Mouse (Mus musculus): ENCODE measurements around the gene Apbb2. TPM values are rescaled to one million over a fixed set of nuclear protein-coding genes. Genes with fewer than 3 reads are reported as not detected.

Apbb2 gene
- polyA plus RNA-seq, 1 experiment = 71.9 TPM

GRCm38 (mm10) chr5:66353876-66354275 is 264.7 kb downstream of the Apbb2 start:
- H3K27ac ChIP-seq (ENCODE audit: insufficient read depth, low read length) = no peak overlapping the region
- H3K4me3 ChIP-seq (ENCODE audit: insufficient read depth, low read length) = no peak overlapping the region
- H3K4me1 ChIP-seq (ENCODE audit: control insufficient read depth, insufficient read depth, low read length) = no peaks in the 10 kb centered on the region
- TF ChIP-seq CTCF (IDR thresholded peaks at IDR 0.05; ENCODE audit: borderline replicate concordance, insufficient read depth, low read length) = no peak
- no peak for TF ChIP-seq POLR2A (IDR thresholded peaks at IDR 0.05; ENCODE audit: low read depth, low read length)

- Histone ChIP-seq H3K27ac (ENCODE audit: insufficient read depth, low read length) (no peak overlapping the region), H3K4me3 (ENCODE audit: insufficient read depth, low read length) (no peak overlapping the region), H3K4me1 (ENCODE audit: control insufficient read depth, insufficient read depth, low read length) (no peaks in the 10 kb centered on the region)
- TF ChIP-seq CTCF (IDR thresholded peaks at IDR 0.05; ENCODE audit: borderline replicate concordance, insufficient read depth, low read length) (no peak), POLR2A (IDR thresholded peaks at IDR 0.05; ENCODE audit: low read depth, low read length) (no peak)
Observed at GRCm38 (mm10) chr5:66351836-66352390, 266.7 kb downstream of the Apbb2 start.

GRCm38 (mm10) chr5:66351064-66351463 is 267.5 kb downstream of the Apbb2 start:
- H3K27ac ChIP-seq (ENCODE audit: insufficient read depth, low read length) = no peak overlapping the region
- TF ChIP-seq POLR2A (IDR thresholded peaks at IDR 0.05; ENCODE audit: low read depth, low read length) (no peak), CTCF (IDR thresholded peaks at IDR 0.05; ENCODE audit: borderline replicate concordance, insufficient read depth, low read length) (no peak)

GRCm38 (mm10) chr5:66350611-66351010 is 268.0 kb downstream of the Apbb2 start:
- no peak overlapping the region for H3K4me3 ChIP-seq (ENCODE audit: insufficient read depth, low read length)
- H3K27ac ChIP-seq (ENCODE audit: insufficient read depth, low read length) = no peak overlapping the region
- TF ChIP-seq POLR2A (IDR thresholded peaks at IDR 0.05; ENCODE audit: low read depth, low read length) = no peak
- TF ChIP-seq CTCF (IDR thresholded peaks at IDR 0.05; ENCODE audit: borderline replicate concordance, insufficient read depth, low read length) = no peak
- no peaks in the 10 kb centered on the region for H3K4me1 ChIP-seq (ENCODE audit: control insufficient read depth, insufficient read depth, low read length)

More at GRCm38 (mm10) chr5:66351064-66351463, 267.5 kb downstream of the Apbb2 start:
- H3K4me3 ChIP-seq (ENCODE audit: insufficient read depth, low read length) = no peak overlapping the region
- no peaks in the 10 kb centered on the region for H3K4me1 ChIP-seq (ENCODE audit: control insufficient read depth, insufficient read depth, low read length)

GRCm38 (mm10) chr5:66348421-66348820 is 270.2 kb downstream of the Apbb2 start:
- Histone ChIP-seq H3K4me1 (ENCODE audit: control insufficient read depth, insufficient read depth, low read length) (peaks cover 4% of the 10 kb centered on the region), H3K4me3 (ENCODE audit: insufficient read depth, low read length) (no peak overlapping the region), H3K27ac (ENCODE audit: insufficient read depth, low read length) (no peak overlapping the region)
- TF ChIP-seq POLR2A (IDR thresholded peaks at IDR 0.05; ENCODE audit: low read depth, low read length) (no peak), CTCF (IDR thresholded peaks at IDR 0.05; ENCODE audit: borderline replicate concordance, insufficient read depth, low read length) (no peak)

- Histone ChIP-seq H3K27ac (ENCODE audit: insufficient read depth, low read length) (no peak overlapping the region), H3K4me3 (ENCODE audit: insufficient read depth, low read length) (no peak overlapping the region), H3K4me1 (ENCODE audit: control insufficient read depth, insufficient read depth, low read length) (peaks cover 4% of the 10 kb centered on the region)
- TF ChIP-seq POLR2A (IDR thresholded peaks at IDR 0.05; ENCODE audit: low read depth, low read length) (no peak), CTCF (IDR thresholded peaks at IDR 0.05; ENCODE audit: borderline replicate concordance, insufficient read depth, low read length) (no peak)
Observed at GRCm38 (mm10) chr5:66346756-66347155, 271.8 kb downstream of the Apbb2 start.

GRCm38 (mm10) chr5:66345140-66345539 is 273.4 kb downstream of the Apbb2 start:
- Histone ChIP-seq H3K4me3 (ENCODE audit: insufficient read depth, low read length) (no peak overlapping the region), H3K4me1 (ENCODE audit: control insufficient read depth, insufficient read depth, low read length) (peaks cover 4% of the 10 kb centered on the region), H3K27ac (ENCODE audit: insufficient read depth, low read length) (no peak overlapping the region)
- no peak for TF ChIP-seq CTCF (IDR thresholded peaks at IDR 0.05; ENCODE audit: borderline replicate concordance, insufficient read depth, low read length)
- TF ChIP-seq POLR2A (IDR thresholded peaks at IDR 0.05; ENCODE audit: low read depth, low read length) = no peak

- H3K4me3 ChIP-seq (ENCODE audit: insufficient read depth, low read length) = no peak overlapping the region
- H3K27ac ChIP-seq (ENCODE audit: insufficient read depth, low read length) = no peak overlapping the region
- H3K4me1 ChIP-seq (ENCODE audit: control insufficient read depth, insufficient read depth, low read length) = peaks cover 4% of the 10 kb centered on the region
- no peak for TF ChIP-seq CTCF (IDR thresholded peaks at IDR 0.05; ENCODE audit: borderline replicate concordance, insufficient read depth, low read length)
- TF ChIP-seq POLR2A (IDR thresholded peaks at IDR 0.05; ENCODE audit: low read depth, low read length) = no peak
Observed at GRCm38 (mm10) chr5:66344182-66344581, 274.4 kb downstream of the Apbb2 start.

- TF ChIP-seq CTCF (IDR thresholded peaks at IDR 0.05; ENCODE audit: borderline replicate concordance, insufficient read depth, low read length) (no peak), POLR2A (IDR thresholded peaks at IDR 0.05; ENCODE audit: low read depth, low read length) (no peak)
- H3K4me1 ChIP-seq (ENCODE audit: control insufficient read depth, insufficient read depth, low read length) = peaks cover 4% of the 10 kb centered on the region
- H3K27ac ChIP-seq (ENCODE audit: insufficient read depth, low read length) = no peak overlapping the region
- no peak overlapping the region for H3K4me3 ChIP-seq (ENCODE audit: insufficient read depth, low read length)
Observed at GRCm38 (mm10) chr5:66342285-66342684, 276.3 kb downstream of the Apbb2 start.

GRCm38 (mm10) chr5:66341848-66342247 is 276.7 kb downstream of the Apbb2 start:
- Histone ChIP-seq H3K27ac (ENCODE audit: insufficient read depth, low read length) (no peak overlapping the region), H3K4me3 (ENCODE audit: insufficient read depth, low read length) (no peak overlapping the region), H3K4me1 (ENCODE audit: control insufficient read depth, insufficient read depth, low read length) (peaks cover 4% of the 10 kb centered on the region)
- TF ChIP-seq POLR2A (IDR thresholded peaks at IDR 0.05; ENCODE audit: low read depth, low read length) (no peak), CTCF (IDR thresholded peaks at IDR 0.05; ENCODE audit: borderline replicate concordance, insufficient read depth, low read length) (no peak)

Data from embryonic fibroblast, embryonic 13.5 days (primary cell).